30 mouse cellular contexts compared by ENCODE assay signal in genomic region chr13:48954825-48955224, GRCm38 (mm10). TPM values are rescaled to one million over a fixed set of nuclear protein-coding genes. Genes with fewer than 3 reads are reported as not detected.
A peak's percentile ranks its signal among the peaks of the same experiment; 100 is the strongest.
DNase-seq lines count a peak whose midpoint lies in the region; ATAC-seq and TF ChIP-seq lines count a peak whose summit lies in the region.
"Had no signal": no experiment of that assay in that cellular context is flagged by ENCODE, and none has a peak within 500 bp of the region (broad histone marks: within the 10 kb centered on the region; RNA-seq: fewer than 3 reads in every experiment).

No protein-coding gene starts in this region.

- H3K36me3 ChIP-seq in intestine, embryonic 15.5 days, result no peaks in the 10 kb centered on the region
- H3K36me3 ChIP-seq in intestine, postnatal 0 days (ENCODE audit: control insufficient read depth, insufficient read depth), result no peaks in the 10 kb centered on the region
- no peaks in the 10 kb centered on the region for H3K36me3 ChIP-seq in small intestine, adult 2 months (ENCODE audit: control insufficient read depth, insufficient read depth, low read length)
- H3K36me3 ChIP-seq in hindbrain, postnatal 0 days (ENCODE audit: insufficient read depth, low read length), result no peaks in the 10 kb centered on the region
- H3K36me3 ChIP-seq: embryonic facial prominence, embryonic 15.5 days; neural tube, embryonic 12.5 days had no signal

- H3K9me3 ChIP-seq in intestine, embryonic 15.5 days, result no peaks in the 10 kb centered on the region
- H3K9me3 ChIP-seq in intestine, postnatal 0 days (ENCODE audit: control insufficient read depth), result no peaks in the 10 kb centered on the region
- no peaks in the 10 kb centered on the region for H3K9me3 ChIP-seq in hindbrain, postnatal 0 days (ENCODE audit: low read length)
- H3K9me3 ChIP-seq: embryonic facial prominence, embryonic 10.5 days; embryonic facial prominence, embryonic 15.5 days; forebrain, embryonic 13.5 days; hindbrain, embryonic 10.5 days; kidney, embryonic 15.5 days; liver, embryonic 13.5 days; neural tube, embryonic 12.5 days had no signal

- peak overlapping the region; percentile 48; the same call in 1 of the 2 replicates for H3K27ac ChIP-seq in intestine, embryonic 15.5 days
- no peak overlapping the region for H3K27ac ChIP-seq in intestine, postnatal 0 days (ENCODE audit: low read depth, low read length)
- peak overlapping the region; percentile 62; the same call in 1 of the 2 replicates for H3K27ac ChIP-seq in small intestine, adult 2 months (ENCODE audit: insufficient read depth, low read depth, low read length)
- H3K27ac ChIP-seq in hindbrain, postnatal 0 days, result no peak overlapping the region
- H3K27ac ChIP-seq: embryonic facial prominence, embryonic 10.5 days; embryonic facial prominence, embryonic 15.5 days; forebrain, embryonic 13.5 days; hindbrain, embryonic 10.5 days; kidney, embryonic 15.5 days; left cerebral cortex, adult 2 months; liver, embryonic 13.5 days; neural tube, embryonic 12.5 days had no signal

- ATAC-seq in intestine, embryonic 15.5 days, result no peak
- no peak for ATAC-seq in intestine, postnatal 0 days
- ATAC-seq in granulocyte monocyte progenitor cell, adult 5-6 weeks (replicated peaks; ENCODE audit: poor library complexity, severe bottlenecking), result peak; percentile 84
- ATAC-seq in hindbrain, postnatal 0 days, result no peak
- ATAC-seq: forebrain, embryonic 13.5 days; hindbrain, embryonic 16.5 days; midbrain, embryonic 16.5 days had no signal

- peak; percentile 46 for DNase-seq in ES-CJ7 (ENCODE audit: low read depth, low spot score)
- DNase-seq in testis, postnatal 10 days (ENCODE audit: low spot score), result no peak
- no peak for DNase-seq in hindbrain, postnatal 0 days (ENCODE audit: low spot score)
- DNase-seq: adrenal gland, adult 8-10 months; cerebellum, adult 2 months; cerebellum, postnatal 14 days; gastrocnemius, postnatal 36 days; heart, postnatal 14 days; kidney, adult 11 months; kidney, postnatal 25 days; left cerebral cortex, postnatal 4 days; liver, embryonic 13.5 days; lung, adult 18-20 months; lung, postnatal 10 days; right cerebral cortex, adult 18-20 months had no signal

- H3K4me2 ChIP-seq in intestine, embryonic 15.5 days (replicated peaks), result no peak overlapping the region
- no peak overlapping the region for H3K4me2 ChIP-seq in intestine, postnatal 0 days (replicated peaks; ENCODE audit: low read depth)
- no peak overlapping the region for H3K4me2 ChIP-seq in hindbrain, postnatal 0 days (ENCODE audit: low read depth, low read length)
- H3K4me2 ChIP-seq: embryonic facial prominence, embryonic 15.5 days; forebrain, embryonic 13.5 days; kidney, embryonic 15.5 days; liver, embryonic 13.5 days; midbrain, embryonic 11.5 days; neural tube, embryonic 12.5 days had no signal

- no peak overlapping the region for H3K4me3 ChIP-seq in intestine, embryonic 15.5 days (replicated peaks)
- H3K4me3 ChIP-seq in intestine, postnatal 0 days (ENCODE audit: low read depth, low read length), result no peak overlapping the region
- H3K4me3 ChIP-seq in small intestine, adult 2 months (ENCODE audit: low read depth, low read length), result no peak overlapping the region
- H3K4me3 ChIP-seq in hindbrain, postnatal 0 days (ENCODE audit: low read length), result no peak overlapping the region
- H3K4me3 ChIP-seq: embryonic facial prominence, embryonic 10.5 days; embryonic facial prominence, embryonic 15.5 days; forebrain, embryonic 13.5 days; hindbrain, embryonic 10.5 days; kidney, embryonic 15.5 days; left cerebral cortex, adult 2 months; liver, embryonic 13.5 days; myocyte; neural tube, embryonic 12.5 days had no signal

- H3K27me3 ChIP-seq in intestine, embryonic 15.5 days (replicated peaks), result no peaks in the 10 kb centered on the region
- no peaks in the 10 kb centered on the region for H3K27me3 ChIP-seq in intestine, postnatal 0 days (replicated peaks; ENCODE audit: control insufficient read depth, insufficient read depth, low read length)
- H3K27me3 ChIP-seq in small intestine, adult 2 months (ENCODE audit: control insufficient read depth, insufficient read depth, low read length), result no peaks in the 10 kb centered on the region
- no peaks in the 10 kb centered on the region for H3K27me3 ChIP-seq in hindbrain, postnatal 0 days (ENCODE audit: insufficient read depth, low read length)
- H3K27me3 ChIP-seq: embryonic facial prominence, embryonic 15.5 days; forebrain, embryonic 13.5 days; kidney, embryonic 15.5 days; liver, embryonic 13.5 days; neural tube, embryonic 12.5 days had no signal

- no peak for TF ChIP-seq POLR2A in small intestine, adult 2 months (IDR thresholded peaks at IDR 0.05; ENCODE audit: low read depth, low read length)

- no peak for TF ChIP-seq CTCF in intestine, postnatal 0 days (IDR thresholded peaks at IDR 0.05; ENCODE audit: low read depth)
- no peak for TF ChIP-seq CTCF in small intestine, adult 2 months (IDR thresholded peaks at IDR 0.05; ENCODE audit: extremely low read depth, insufficient read length, insufficient replicate concordance, low read depth, low read length)
- TF ChIP-seq CTCF in hindbrain, postnatal 0 days (IDR thresholded peaks at IDR 0.05; ENCODE audit: low read depth), result no peak

- no peak overlapping the region for H3K9ac ChIP-seq in intestine, embryonic 15.5 days
- no peak overlapping the region for H3K9ac ChIP-seq in intestine, postnatal 0 days (ENCODE audit: low read depth, low read length)
- no peak overlapping the region for H3K9ac ChIP-seq in hindbrain, postnatal 0 days (replicated peaks; ENCODE audit: low read length)
- H3K9ac ChIP-seq: embryonic facial prominence, embryonic 15.5 days; forebrain, embryonic 13.5 days; kidney, embryonic 15.5 days; liver, embryonic 13.5 days; neural tube, embryonic 12.5 days had no signal

- peaks cover 23% of the 10 kb centered on the region; the same call in 1 of the 2 replicates for H3K4me1 ChIP-seq in intestine, embryonic 15.5 days (replicated peaks)
- H3K4me1 ChIP-seq in intestine, postnatal 0 days (replicated peaks; ENCODE audit: control insufficient read depth, insufficient read depth, low read length), result peaks cover 14% of the 10 kb centered on the region; the same call in 1 of the 2 replicates
- peaks cover 29% of the 10 kb centered on the region for H3K4me1 ChIP-seq in small intestine, adult 2 months (ENCODE audit: control insufficient read depth, insufficient read depth, insufficient read length, low read length)
- 0 out of 2 replicates have a peak, but pooled peaks cover 3% of the 10 kb centered on the region for H3K4me1 ChIP-seq in hindbrain, postnatal 0 days (ENCODE audit: insufficient read depth, low read length)

- WGBS in intestine, embryonic 15.5 days, result 84% methylated on average over 4 of the region's 4 CpGs
- 69% methylated on average over 4 of the region's 4 CpGs for WGBS in intestine, postnatal 0 days
- 29% methylated on average over 4 of the region's 4 CpGs for WGBS in small intestine, adult 2 months
- WGBS in hindbrain, postnatal 0 days, result 91% methylated on average over 4 of the region's 4 CpGs

RNA-seq across cellular contexts. Expression of gene Fam120a, which starts 13.0 kb away (rescaled TPM):
- polyA plus RNA-seq in intestine, embryonic 15.5 days (2015; fragmentation: Nextera tagmentation; extraction: Ambion mirVana), result 30.5 and 30.7 TPM in 2 replicates
- 24.2 and 25.9 TPM in 2 replicates for polyA plus RNA-seq in intestine, postnatal 0 days (2015; fragmentation: Nextera tagmentation; extraction: Ambion mirVana)
- 161 and 168 TPM in 2 replicates for total RNA-seq in granulocyte monocyte progenitor cell, adult 5-6 weeks (2014; fragmentation: Nextera tagmentation)
- 123 and 128 TPM in 2 replicates for total RNA-seq in granulocyte monocyte progenitor cell, adult 5-6 weeks (2017)
- 56.5 and 80.1 TPM in 2 replicates for polyA plus RNA-seq in small intestine, adult 2 months (2012; rRNA removed)
- total RNA-seq in hindbrain, postnatal 0 days (2014; rRNA removed), result 68.3 and 76.3 TPM in 2 replicates
- polyA plus RNA-seq in hindbrain, postnatal 0 days (2015; fragmentation: Nextera tagmentation; extraction: Ambion mirVana), result 10.3 and 11.1 TPM in 2 replicates

Comparison
In these comparisons a context has a peak if more than half of its experiments do, and no peak if none do; other contexts are left out.
1. H3K27ac ChIP-seq: peak in intestine, embryonic 15.5 days (single experiment) and small intestine, adult 2 months (single experiment); none in intestine, postnatal 0 days (single experiment) and hindbrain, postnatal 0 days (single experiment).